Mouse (Mus musculus): ENCODE measurements at regions not wholly inside any gene's neighbourhood (a gene's known extent, or its start where the extent isn't known, plus 50 kb on each side); places are given as distances from the start of the nearest gene placed in this dataset.
A peak's percentile ranks its signal among the peaks of the same experiment; 100 is the strongest.

DNA sequence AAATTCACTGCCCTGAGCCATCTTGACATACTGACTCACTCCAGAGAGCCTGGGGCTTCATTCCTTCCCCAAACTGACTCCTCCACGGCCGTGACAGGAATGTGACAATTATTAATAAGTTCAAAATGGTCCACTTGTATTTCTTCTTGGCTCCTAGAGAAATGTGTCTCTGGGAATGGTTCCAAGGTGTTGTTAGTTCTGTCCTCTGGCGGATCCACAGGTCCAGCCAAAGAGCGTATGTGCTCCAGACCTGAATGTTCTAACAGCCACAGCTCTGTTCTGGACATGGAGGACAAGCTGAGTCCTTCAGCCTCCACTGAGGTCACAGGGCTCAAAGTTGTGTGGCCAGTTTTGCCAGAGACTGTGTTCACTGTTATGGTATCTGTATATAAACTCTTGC, 297.5 kb upstream of the Rora start:
- H3K27ac ChIP-seq (replicated peaks in 1 of 2; ENCODE audit: control insufficient read depth in 1 of 2, insufficient read depth in 1 of 2, low read depth in 2 of 2, low read length in 2 of 2) = no peak overlapping the region
- H3K4me2 ChIP-seq (ENCODE audit: low read length) = no peak overlapping the region
- H3K9me3 ChIP-seq (ENCODE audit: control insufficient read depth, low read length) = no peaks in the 10 kb centered on the region
- H3K4me1 ChIP-seq (ENCODE audit: control insufficient read depth in 2 of 2, insufficient read depth in 2 of 2, low read length in 2 of 2) = peaks cover 0 to 2% of the 10 kb centered on the region in 2 experiments; a peak in 2 of 4 replicates
- WGBS = 76% methylated on average over 4 of the region's 4 CpGs
- no peak overlapping the region for H3K9ac ChIP-seq (ENCODE audit: low read length)
- H3K36me3 ChIP-seq (ENCODE audit: control insufficient read depth, insufficient read depth, low read length) = no peaks in the 10 kb centered on the region
- no peaks in the 10 kb centered on the region for H3K27me3 ChIP-seq (ENCODE audit: control insufficient read depth, insufficient read depth, low read length)
- H3K4me3 ChIP-seq (ENCODE audit: control insufficient read depth in 1 of 2, insufficient read depth in 1 of 2, low read depth in 1 of 2, low read length in 2 of 2) = no peak overlapping the region
- ATAC-seq (ENCODE audit: insufficient number of reproducible peaks, insufficient read depth, low FRiP score, low read depth) = no peak

DNA sequence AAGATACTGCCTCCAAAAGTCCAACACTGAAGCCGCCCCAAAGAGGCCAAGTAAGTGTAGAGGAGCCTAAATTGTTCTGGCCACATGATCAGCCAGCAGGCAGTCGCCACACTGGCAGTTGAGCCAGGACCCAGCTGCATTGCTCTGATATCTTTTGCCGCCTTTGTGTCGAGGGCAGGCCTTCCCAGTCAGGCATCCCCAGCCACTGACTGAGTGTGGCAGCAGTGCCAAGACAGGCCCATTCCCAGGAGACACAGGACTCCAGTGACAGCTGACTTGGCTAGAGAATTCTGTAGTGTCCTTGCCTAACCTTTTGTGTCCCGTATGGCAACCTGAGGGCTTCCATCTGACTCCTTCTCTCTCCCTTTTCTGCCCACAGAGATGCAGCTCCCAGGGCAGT, 296.4 kb upstream of the Rora start:
- Histone ChIP-seq H3K27ac (replicated peaks in 1 of 2; ENCODE audit: control insufficient read depth in 1 of 2, insufficient read depth in 1 of 2, low read depth in 2 of 2, low read length in 2 of 2) (no peak overlapping the region), H3K4me3 (ENCODE audit: control insufficient read depth in 1 of 2, insufficient read depth in 1 of 2, low read depth in 1 of 2, low read length in 2 of 2) (no peak overlapping the region), H3K27me3 (ENCODE audit: control insufficient read depth, insufficient read depth, low read length) (no peaks in the 10 kb centered on the region), H3K4me1 (ENCODE audit: control insufficient read depth in 2 of 2, insufficient read depth in 2 of 2, low read length in 2 of 2) (peaks cover 0 to 2% of the 10 kb centered on the region in 2 experiments; a peak in 2 of 4 replicates), H3K36me3 (ENCODE audit: control insufficient read depth, insufficient read depth, low read length) (no peaks in the 10 kb centered on the region), H3K4me2 (ENCODE audit: low read length) (no peak overlapping the region), H3K9me3 (ENCODE audit: control insufficient read depth, low read length) (no peaks in the 10 kb centered on the region), H3K9ac (ENCODE audit: low read length) (no peak overlapping the region)
- peak; percentile 59; the same call in 1 of the 2 replicates for ATAC-seq (ENCODE audit: insufficient number of reproducible peaks, insufficient read depth, low FRiP score, low read depth)
- 30% methylated on average over 5 of the region's 5 CpGs for WGBS

GRCm38 (mm10) chr9:68366973-68367372, 286.6 kb upstream of the Rora start:
- Histone ChIP-seq H3K27me3 (ENCODE audit: control insufficient read depth, insufficient read depth, low read length) (no peaks in the 10 kb centered on the region), H3K9me3 (ENCODE audit: control insufficient read depth, low read length) (no peaks in the 10 kb centered on the region), H3K4me3 (ENCODE audit: control insufficient read depth in 1 of 2, insufficient read depth in 1 of 2, low read depth in 1 of 2, low read length in 2 of 2) (no peak overlapping the region), H3K4me2 (ENCODE audit: low read length) (no peak overlapping the region), H3K9ac (ENCODE audit: low read length) (no peak overlapping the region), H3K36me3 (ENCODE audit: control insufficient read depth, insufficient read depth, low read length) (no peaks in the 10 kb centered on the region), H3K27ac (replicated peaks in 1 of 2; ENCODE audit: control insufficient read depth in 1 of 2, insufficient read depth in 1 of 2, low read depth in 2 of 2, low read length in 2 of 2) (no peak overlapping the region), H3K4me1 (ENCODE audit: control insufficient read depth in 2 of 2, insufficient read depth in 2 of 2, low read length in 2 of 2) (no peaks in the 10 kb centered on the region)
- ATAC-seq (ENCODE audit: insufficient number of reproducible peaks, insufficient read depth, low FRiP score, low read depth) = no peak
- 68% methylated on average over 3 of the region's 3 CpGs for WGBS

DNA sequence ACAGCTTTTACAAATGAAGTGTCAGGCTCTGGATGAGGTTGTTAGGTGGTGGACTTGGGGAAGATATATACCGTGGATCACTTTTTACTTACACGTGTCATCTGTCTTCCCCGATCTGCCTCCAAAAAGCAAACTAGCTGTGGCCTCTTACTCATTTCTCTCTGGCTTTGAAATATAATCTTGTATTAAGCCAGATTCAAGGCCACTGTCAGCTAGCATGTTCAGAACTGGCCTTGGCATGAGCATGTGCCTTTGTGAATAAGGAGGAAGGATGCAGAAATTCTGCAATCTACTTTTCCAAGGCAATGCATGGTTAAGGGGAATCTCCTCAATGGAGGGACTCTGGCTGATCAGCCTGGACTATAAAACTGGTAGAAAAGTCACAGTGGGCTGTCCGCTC, 286.0 kb upstream of the Rora start:
- no peaks in the 10 kb centered on the region for H3K4me1 ChIP-seq (ENCODE audit: control insufficient read depth in 2 of 2, insufficient read depth in 2 of 2, low read length in 2 of 2)
- H3K9me3 ChIP-seq (ENCODE audit: control insufficient read depth, low read length) = no peaks in the 10 kb centered on the region
- WGBS = 88% methylated on average over 4 of the region's 4 CpGs
- no peak overlapping the region for H3K4me3 ChIP-seq (ENCODE audit: control insufficient read depth in 1 of 2, insufficient read depth in 1 of 2, low read depth in 1 of 2, low read length in 2 of 2)
- H3K9ac ChIP-seq (ENCODE audit: low read length) = no peak overlapping the region
- no peaks in the 10 kb centered on the region for H3K27me3 ChIP-seq (ENCODE audit: control insufficient read depth, insufficient read depth, low read length)
- no peak overlapping the region for H3K4me2 ChIP-seq (ENCODE audit: low read length)
- no peak for ATAC-seq (ENCODE audit: insufficient number of reproducible peaks, insufficient read depth, low FRiP score, low read depth)
- H3K36me3 ChIP-seq (ENCODE audit: control insufficient read depth, insufficient read depth, low read length) = no peaks in the 10 kb centered on the region
- no peak overlapping the region for H3K27ac ChIP-seq (replicated peaks in 1 of 2; ENCODE audit: control insufficient read depth in 1 of 2, insufficient read depth in 1 of 2, low read depth in 2 of 2, low read length in 2 of 2)

- WGBS = 75% methylated on average over 4 of the region's 4 CpGs
- no peaks in the 10 kb centered on the region for H3K4me1 ChIP-seq (ENCODE audit: control insufficient read depth in 2 of 2, insufficient read depth in 2 of 2, low read length in 2 of 2)
- no peak for ATAC-seq (ENCODE audit: insufficient number of reproducible peaks, insufficient read depth, low FRiP score, low read depth)
Measured at GRCm38 (mm10) chr9:68372726-68373125, 280.9 kb upstream of the Rora start.

GRCm38 (mm10) chr9:68376222-68376621, 277.4 kb upstream of the Rora start:
- Histone ChIP-seq H3K27ac (replicated peaks in 1 of 2; ENCODE audit: control insufficient read depth in 1 of 2, insufficient read depth in 1 of 2, low read depth in 2 of 2, low read length in 2 of 2) (no peak overlapping the region), H3K4me3 (ENCODE audit: control insufficient read depth in 1 of 2, insufficient read depth in 1 of 2, low read depth in 1 of 2, low read length in 2 of 2) (no peak overlapping the region), H3K9me3 (ENCODE audit: control insufficient read depth, low read length) (no peaks in the 10 kb centered on the region), H3K36me3 (ENCODE audit: control insufficient read depth, insufficient read depth, low read length) (no peaks in the 10 kb centered on the region), H3K4me1 (ENCODE audit: control insufficient read depth in 2 of 2, insufficient read depth in 2 of 2, low read length in 2 of 2) (no peaks in the 10 kb centered on the region), H3K27me3 (ENCODE audit: control insufficient read depth, insufficient read depth, low read length) (no peaks in the 10 kb centered on the region), H3K4me2 (ENCODE audit: low read length) (no peak overlapping the region), H3K9ac (ENCODE audit: low read length) (no peak overlapping the region)
- 59% methylated on average over 1 of the region's 1 CpGs for WGBS
- no peak for ATAC-seq (ENCODE audit: insufficient number of reproducible peaks, insufficient read depth, low FRiP score, low read depth)

More at GRCm38 (mm10) chr9:68372726-68373125, 280.9 kb upstream of the Rora start:
- Histone ChIP-seq H3K4me2 (ENCODE audit: low read length) (no peak overlapping the region), H3K4me3 (ENCODE audit: control insufficient read depth in 1 of 2, insufficient read depth in 1 of 2, low read depth in 1 of 2, low read length in 2 of 2) (no peak overlapping the region), H3K36me3 (ENCODE audit: control insufficient read depth, insufficient read depth, low read length) (no peaks in the 10 kb centered on the region), H3K27ac (replicated peaks in 1 of 2; ENCODE audit: control insufficient read depth in 1 of 2, insufficient read depth in 1 of 2, low read depth in 2 of 2, low read length in 2 of 2) (no peak overlapping the region), H3K9me3 (ENCODE audit: control insufficient read depth, low read length) (no peaks in the 10 kb centered on the region), H3K9ac (ENCODE audit: low read length) (no peak overlapping the region), H3K27me3 (ENCODE audit: control insufficient read depth, insufficient read depth, low read length) (no peaks in the 10 kb centered on the region)

DNA sequence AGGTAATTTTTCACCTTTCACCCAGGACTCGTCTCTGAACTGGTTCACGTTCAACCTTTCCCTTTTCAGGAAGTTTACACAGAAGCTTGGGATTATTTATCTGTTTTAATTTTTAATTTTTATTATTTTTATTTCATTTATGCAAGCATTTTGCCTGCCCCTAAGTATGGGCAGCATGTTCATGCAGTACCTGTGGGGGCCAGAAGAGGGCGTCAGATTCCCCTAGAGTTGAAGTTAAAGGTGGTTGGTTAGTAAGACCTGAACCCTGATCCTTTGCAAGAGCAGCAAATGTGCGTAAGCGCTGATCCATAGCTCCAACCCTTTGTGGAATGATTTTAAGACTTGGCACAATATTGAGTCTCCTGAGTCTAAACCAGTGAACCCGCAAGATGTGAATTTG, 271.7 kb upstream of the Rora start:
- Histone ChIP-seq H3K9me3 (ENCODE audit: control insufficient read depth, low read length) (no peaks in the 10 kb centered on the region), H3K4me3 (ENCODE audit: control insufficient read depth in 1 of 2, insufficient read depth in 1 of 2, low read depth in 1 of 2, low read length in 2 of 2) (no peak overlapping the region), H3K27me3 (ENCODE audit: control insufficient read depth, insufficient read depth, low read length) (no peaks in the 10 kb centered on the region), H3K27ac (replicated peaks in 1 of 2; ENCODE audit: control insufficient read depth in 1 of 2, insufficient read depth in 1 of 2, low read depth in 2 of 2, low read length in 2 of 2) (no peak overlapping the region), H3K9ac (ENCODE audit: low read length) (no peak overlapping the region), H3K36me3 (ENCODE audit: control insufficient read depth, insufficient read depth, low read length) (no peaks in the 10 kb centered on the region), H3K4me2 (ENCODE audit: low read length) (no peak overlapping the region), H3K4me1 (ENCODE audit: control insufficient read depth in 2 of 2, insufficient read depth in 2 of 2, low read length in 2 of 2) (no peaks in the 10 kb centered on the region)
- 83% methylated on average over 6 of the region's 6 CpGs for WGBS
- no peak for ATAC-seq (ENCODE audit: insufficient number of reproducible peaks, insufficient read depth, low FRiP score, low read depth)

DNA sequence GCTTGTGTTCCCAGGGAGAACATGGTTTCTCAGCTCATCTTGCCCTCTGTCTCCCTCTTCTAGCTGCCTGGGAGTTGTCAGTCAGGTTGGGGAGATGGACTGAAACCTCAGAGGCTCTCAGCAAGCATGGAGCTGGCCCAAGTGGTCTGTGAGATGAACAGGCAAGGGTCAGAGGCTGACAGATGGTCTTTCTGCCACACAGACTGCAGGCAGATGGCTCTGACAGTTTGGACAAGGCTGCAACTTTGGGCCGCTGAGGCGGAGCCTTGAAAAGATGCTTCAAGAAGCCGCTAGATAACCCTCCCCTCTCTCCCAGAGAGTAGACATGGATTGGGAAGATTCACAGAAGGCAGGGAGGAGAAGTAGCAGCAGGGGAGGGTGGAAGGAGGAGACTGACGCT, 252.7 kb upstream of the Rora start:
- Histone ChIP-seq H3K36me3 (ENCODE audit: control insufficient read depth, insufficient read depth, low read length) (no peaks in the 10 kb centered on the region), H3K9ac (ENCODE audit: low read length) (no peak overlapping the region), H3K27me3 (ENCODE audit: control insufficient read depth, insufficient read depth, low read length) (no peaks in the 10 kb centered on the region), H3K4me1 (ENCODE audit: control insufficient read depth in 2 of 2, insufficient read depth in 2 of 2, low read length in 2 of 2) (peaks cover 3 to 10% of the 10 kb centered on the region in 2 experiments; a peak in 3 of 4 replicates), H3K4me3 (ENCODE audit: control insufficient read depth in 1 of 2, insufficient read depth in 1 of 2, low read depth in 1 of 2, low read length in 2 of 2) (no peak overlapping the region), H3K27ac (replicated peaks in 1 of 2; ENCODE audit: control insufficient read depth in 1 of 2, insufficient read depth in 1 of 2, low read depth in 2 of 2, low read length in 2 of 2) (no peak overlapping the region), H3K4me2 (ENCODE audit: low read length) (no peak overlapping the region), H3K9me3 (ENCODE audit: control insufficient read depth, low read length) (no peaks in the 10 kb centered on the region)
- WGBS = 56% methylated on average over 4 of the region's 4 CpGs
- ATAC-seq (ENCODE audit: insufficient number of reproducible peaks, insufficient read depth, low FRiP score, low read depth) = no peak

Data from heart, embryonic 14.5 days (tissue).